Mouse (Mus musculus): ENCODE measurements around the gene Prim1. TPM values are rescaled to one million over a fixed set of nuclear protein-coding genes. Genes with fewer than 3 reads are reported as not detected.
A peak's percentile ranks its signal among the peaks of the same experiment; 100 is the strongest.
"Not testable (repeated sequence)": the region's sequence is repeated elsewhere in the genome, so short reads cannot be mapped to it uniquely, and the experiment has no call there.

Gene Prim1
- polyA plus RNA-seq, 1 experiment from 2014 or later: 50.5 TPM

DNA sequence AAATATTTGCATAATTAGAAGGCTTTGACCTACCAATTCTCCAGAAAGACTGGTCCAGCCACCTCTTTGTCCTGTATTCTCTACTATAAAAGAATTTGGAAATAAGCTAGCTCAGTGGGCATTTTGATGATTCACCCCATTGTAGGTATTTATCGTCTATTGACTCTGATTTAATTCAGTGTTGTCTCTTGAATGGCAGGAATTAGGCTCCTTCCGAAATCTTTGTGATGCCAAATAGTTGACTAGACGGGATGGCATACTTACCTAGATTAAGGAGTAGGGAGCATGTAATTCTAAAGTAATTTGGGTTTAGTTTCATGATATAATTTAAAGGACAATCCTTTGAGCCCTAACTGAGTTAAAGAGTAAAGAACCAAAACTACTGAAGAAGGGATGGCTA, 23.0 kb downstream of the Prim1 start:
- no peaks in the 10 kb centered on the region for H3K9me3 ChIP-seq
- 81% methylated on average over 3 of the region's 3 CpGs for WGBS
- peaks cover 52% of the 10 kb centered on the region for H3K36me3 ChIP-seq
- peak overlapping the region; percentile 60 for H3K9ac ChIP-seq
- peak overlapping the region; percentile 68; the same call in 1 of the 2 replicates for H3K4me3 ChIP-seq
- H3K27ac ChIP-seq (replicated peaks): no peak overlapping the region
- no peaks in the 10 kb centered on the region for H3K27me3 ChIP-seq (replicated peaks)
- peak overlapping the region; percentile 75 for H3K4me2 ChIP-seq
- no peak for ATAC-seq (ENCODE audit: extremely low read depth, insufficient number of reproducible peaks, low FRiP score, low TSS enrichment)
- H3K4me1 ChIP-seq: peaks cover 68% of the 10 kb centered on the region

- 0 out of 2 replicates have a peak overlapping the region, but pooled peaks have one; percentile 68 for H3K4me3 ChIP-seq
- peaks cover 64% of the 10 kb centered on the region for H3K36me3 ChIP-seq
- H3K27ac ChIP-seq (replicated peaks): peak overlapping the region; percentile 18; the same call in 1 of the 2 replicates
- peaks cover 80% of the 10 kb centered on the region for H3K4me1 ChIP-seq
- H3K9ac ChIP-seq: peak overlapping the region; percentile 60
- H3K4me2 ChIP-seq: peak overlapping the region; percentile 75
- ATAC-seq (ENCODE audit: extremely low read depth, insufficient number of reproducible peaks, low FRiP score, low TSS enrichment): no peak
- H3K9me3 ChIP-seq: no peaks in the 10 kb centered on the region
- no peaks in the 10 kb centered on the region for H3K27me3 ChIP-seq (replicated peaks)
- WGBS: 37% methylated on average over 5 of the region's 5 CpGs
Measured at GRCm38 (mm10) chr10:128039167-128039566, 24.2 kb downstream of the Prim1 start.

DNA sequence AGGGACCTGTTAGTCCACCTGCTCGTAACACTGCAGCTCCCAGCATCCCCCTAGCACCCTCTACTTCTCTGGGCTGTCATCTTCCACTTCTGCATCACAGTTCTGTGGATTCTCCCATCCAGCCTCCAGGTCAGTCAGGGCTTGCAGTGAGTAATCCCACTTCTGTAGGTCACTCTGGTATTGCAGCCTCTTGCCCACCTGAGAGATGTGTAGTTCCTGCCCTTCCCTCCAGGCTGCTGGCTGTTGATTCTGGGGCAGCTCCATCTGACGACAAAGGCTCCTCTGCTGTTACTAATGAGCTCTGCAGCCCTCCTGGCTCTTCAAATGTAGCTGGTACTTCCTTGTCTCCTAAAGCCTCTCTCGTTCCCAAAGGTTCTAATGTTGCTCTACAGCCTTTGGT, 24.9 kb downstream of the Prim1 start:
- H3K27me3 ChIP-seq (replicated peaks): no peaks in the 10 kb centered on the region
- no peak for ATAC-seq (ENCODE audit: extremely low read depth, insufficient number of reproducible peaks, low FRiP score, low TSS enrichment)
- H3K27ac ChIP-seq (replicated peaks): no peak overlapping the region
- peaks cover 83% of the 10 kb centered on the region for H3K4me1 ChIP-seq
- peak overlapping the region; percentile 60 for H3K9ac ChIP-seq
- H3K36me3 ChIP-seq: peaks cover 71% of the 10 kb centered on the region
- H3K4me2 ChIP-seq: no peak overlapping the region
- H3K9me3 ChIP-seq: no peaks in the 10 kb centered on the region
- no peak overlapping the region for H3K4me3 ChIP-seq
- 56% methylated on average over 3 of the region's 3 CpGs for WGBS

- ATAC-seq (ENCODE audit: extremely low read depth, insufficient number of reproducible peaks, low FRiP score, low TSS enrichment): no peak
- Histone ChIP-seq H3K36me3 (peaks cover 76% of the 10 kb centered on the region), H3K9ac (0 out of 2 replicates have a peak overlapping the region, but pooled peaks have one; percentile 56), H3K27ac (replicated peaks) (0 out of 2 replicates have a peak overlapping the region, but pooled peaks have one; percentile 10), H3K9me3 (no peaks in the 10 kb centered on the region), H3K4me1 (peaks cover 86% of the 10 kb centered on the region), H3K27me3 (replicated peaks) (no peaks in the 10 kb centered on the region), H3K4me3 (no peak overlapping the region), H3K4me2 (no peak overlapping the region)
- WGBS: 78% methylated on average over 5 of the region's 5 CpGs
Measured at GRCm38 (mm10) chr10:128040293-128040692, 25.3 kb downstream of the Prim1 start.

DNA sequence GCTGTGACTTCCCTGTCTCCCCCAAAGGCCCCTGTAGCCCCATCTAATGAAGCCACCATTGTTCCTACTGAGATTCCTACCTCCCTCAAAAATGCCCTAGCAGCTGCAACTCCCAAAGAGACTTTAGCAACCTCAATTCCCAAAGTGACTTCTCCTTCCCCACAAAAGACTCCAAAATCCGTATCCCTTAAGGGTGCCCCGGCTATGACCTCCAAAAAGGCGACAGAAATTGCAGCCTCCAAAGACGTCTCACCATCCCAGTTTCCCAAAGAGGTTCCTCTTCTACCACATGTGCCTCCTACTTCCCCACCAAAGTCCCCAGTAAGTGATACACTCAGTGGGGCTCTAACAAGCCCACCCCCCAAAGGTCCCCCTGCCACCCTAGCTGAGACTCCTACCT, 26.7 kb downstream of the Prim1 start:
- no peak for ATAC-seq (ENCODE audit: extremely low read depth, insufficient number of reproducible peaks, low FRiP score, low TSS enrichment)
- Histone ChIP-seq H3K27me3 (replicated peaks) (no peaks in the 10 kb centered on the region), H3K4me2 (no peak overlapping the region), H3K9me3 (no peaks in the 10 kb centered on the region), H3K9ac (peak overlapping the region; percentile 68), H3K4me1 (peaks cover 88% of the 10 kb centered on the region), H3K27ac (replicated peaks) (no peak overlapping the region), H3K4me3 (no peak overlapping the region), H3K36me3 (peaks cover 89% of the 10 kb centered on the region)
- WGBS: 67% methylated on average over 4 of the region's 4 CpGs

DNA sequence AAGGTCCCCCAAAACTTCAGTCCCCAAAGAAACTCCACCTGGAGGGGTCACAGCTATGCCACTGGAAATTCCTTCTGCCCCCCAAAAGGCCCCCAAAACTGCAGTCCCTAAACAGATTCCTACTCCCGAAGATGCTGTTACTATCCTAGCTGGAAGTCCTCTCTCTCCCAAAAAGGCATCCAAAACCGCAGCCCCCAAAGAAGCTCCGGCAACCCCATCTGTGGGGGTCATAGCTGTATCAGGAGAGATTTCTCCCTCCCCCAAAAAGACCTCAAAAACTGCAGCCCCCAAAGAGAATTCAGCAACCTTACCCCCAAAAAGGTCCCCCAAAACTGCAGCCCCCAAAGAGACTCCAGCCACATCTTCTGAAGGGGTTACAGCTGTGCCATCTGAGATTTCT, 27.5 kb downstream of the Prim1 start:
- peaks cover 97% of the 10 kb centered on the region for H3K36me3 ChIP-seq
- no peak overlapping the region for H3K4me3 ChIP-seq
- peak overlapping the region; percentile 68 for H3K9ac ChIP-seq
- peaks cover 80% of the 10 kb centered on the region for H3K4me1 ChIP-seq
- H3K4me2 ChIP-seq: no peak overlapping the region
- H3K9me3 ChIP-seq: no peaks in the 10 kb centered on the region
- WGBS: 84% methylated on average over 3 of the region's 3 CpGs
- peak overlapping the region; percentile 73; the same call in 1 of the 2 replicates for H3K27ac ChIP-seq (replicated peaks)
- no peaks in the 10 kb centered on the region for H3K27me3 ChIP-seq (replicated peaks)
- ATAC-seq (ENCODE audit: extremely low read depth, insufficient number of reproducible peaks, low FRiP score, low TSS enrichment): no peak

DNA sequence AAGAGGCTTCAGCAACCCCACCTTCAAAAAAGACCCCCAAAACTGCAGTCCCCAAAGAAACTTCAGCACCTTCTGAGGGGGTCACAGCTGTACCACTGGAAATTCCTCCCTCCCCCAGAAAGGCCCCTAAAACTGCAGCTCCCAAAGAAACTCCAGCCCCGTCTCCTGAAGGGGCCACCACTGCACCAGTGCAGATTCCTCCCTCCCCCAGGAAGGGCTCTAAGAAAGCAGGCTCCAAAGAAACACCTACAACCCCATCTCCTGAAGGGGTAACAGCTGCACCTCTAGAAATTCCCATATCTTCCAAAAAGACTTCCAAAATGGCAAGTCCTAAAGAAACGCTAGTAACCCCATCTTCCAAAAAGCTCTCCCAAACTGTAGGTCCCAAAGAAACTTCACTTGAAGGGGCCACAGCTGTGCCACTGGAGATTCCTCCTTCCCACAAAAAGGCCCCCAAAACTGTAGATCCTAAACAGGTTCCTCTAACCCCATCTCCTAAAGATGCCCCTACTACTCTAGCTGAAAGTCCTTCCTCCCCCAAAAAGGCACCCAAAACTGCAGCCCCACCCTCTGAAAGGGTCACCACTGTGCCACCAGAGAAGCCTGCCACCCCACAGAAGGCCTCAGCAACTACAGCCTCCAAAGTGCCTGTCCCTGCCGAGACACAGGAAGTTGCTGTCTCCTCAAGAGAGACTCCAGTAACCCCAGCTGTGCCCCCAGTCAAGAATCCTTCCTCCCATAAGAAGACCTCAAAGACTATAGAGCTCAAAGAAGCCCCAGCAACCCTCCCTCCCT, 28.3 kb downstream of the Prim1 start:
- Histone ChIP-seq H3K27me3 (replicated peaks) (no peaks in the 10 kb centered on the region), H3K9ac (peak overlapping the region; percentile 68), H3K4me1 (peaks cover 72% of the 10 kb centered on the region), H3K9me3 (no peaks in the 10 kb centered on the region), H3K4me3 (no peak overlapping the region), H3K27ac (replicated peaks) (peak overlapping the region; percentile 73), H3K36me3 (peaks cover 99% of the 10 kb centered on the region), H3K4me2 (peak overlapping the region; percentile 40)
- ATAC-seq (ENCODE audit: extremely low read depth, insufficient number of reproducible peaks, low FRiP score, low TSS enrichment): no peak
- WGBS: 48% methylated on average over 3 of the region's 3 CpGs

DNA sequence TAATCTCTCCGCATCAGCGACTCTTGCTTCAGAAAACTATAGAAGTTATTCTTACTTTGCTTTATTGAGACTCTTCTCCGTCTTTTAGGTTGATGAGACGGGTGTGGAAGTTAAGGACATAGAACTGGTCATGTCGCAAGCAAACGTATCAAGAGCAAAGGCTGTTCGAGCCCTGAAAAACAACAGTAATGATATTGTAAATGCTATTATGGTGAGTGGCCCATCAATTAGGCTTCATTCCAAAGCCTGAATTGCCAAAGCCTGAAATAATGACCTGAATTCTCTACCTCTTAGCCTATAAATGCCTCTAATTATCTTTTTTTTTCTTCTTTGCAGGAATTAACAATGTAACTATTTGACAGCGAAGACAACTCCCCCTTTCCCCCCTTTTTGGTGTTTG, 33.2 kb downstream of the Prim1 start:
- 92% methylated on average over 8 of the region's 8 CpGs for WGBS
- H3K4me2 ChIP-seq: no peak overlapping the region
- H3K27ac ChIP-seq (replicated peaks): no peak overlapping the region
- H3K9me3 ChIP-seq: no peaks in the 10 kb centered on the region
- H3K9ac ChIP-seq: no peak overlapping the region
- ATAC-seq (ENCODE audit: extremely low read depth, insufficient number of reproducible peaks, low FRiP score, low TSS enrichment): no peak
- H3K4me1 ChIP-seq: peaks cover 23% of the 10 kb centered on the region
- no peak overlapping the region for H3K4me3 ChIP-seq
- H3K36me3 ChIP-seq: peaks cover 90% of the 10 kb centered on the region
- H3K27me3 ChIP-seq (replicated peaks): no peaks in the 10 kb centered on the region

DNA sequence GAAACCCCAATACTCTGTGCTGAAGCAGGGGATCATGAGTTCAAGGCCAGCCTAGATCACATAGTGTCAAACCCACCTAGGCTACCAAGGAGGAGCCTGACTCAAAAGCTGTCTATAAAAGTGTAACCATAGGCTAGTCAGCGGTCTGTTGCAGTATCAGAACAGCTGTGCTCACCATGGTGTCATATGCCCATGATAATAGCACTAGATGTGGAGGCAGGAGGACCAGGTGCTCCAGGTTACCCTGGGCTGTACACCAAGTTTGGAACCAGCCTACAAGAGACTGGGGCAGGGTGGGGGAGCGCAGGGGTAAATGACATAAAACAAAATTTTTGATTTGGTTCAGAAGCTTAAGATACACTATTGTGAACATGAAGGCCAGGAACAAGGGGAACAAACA, 34.8 kb downstream of the Prim1 start:
- Histone ChIP-seq H3K4me2 (no peak overlapping the region), H3K9ac (no peak overlapping the region), H3K4me3 (no peak overlapping the region), H3K36me3 (peaks cover 74% of the 10 kb centered on the region), H3K27me3 (replicated peaks) (no peaks in the 10 kb centered on the region), H3K9me3 (no peaks in the 10 kb centered on the region), H3K27ac (replicated peaks) (no peak overlapping the region), H3K4me1 (peaks cover 7% of the 10 kb centered on the region)
- 93% methylated on average over 2 of the region's 2 CpGs for WGBS
- no peak for ATAC-seq (ENCODE audit: extremely low read depth, insufficient number of reproducible peaks, low FRiP score, low TSS enrichment)

DNA sequence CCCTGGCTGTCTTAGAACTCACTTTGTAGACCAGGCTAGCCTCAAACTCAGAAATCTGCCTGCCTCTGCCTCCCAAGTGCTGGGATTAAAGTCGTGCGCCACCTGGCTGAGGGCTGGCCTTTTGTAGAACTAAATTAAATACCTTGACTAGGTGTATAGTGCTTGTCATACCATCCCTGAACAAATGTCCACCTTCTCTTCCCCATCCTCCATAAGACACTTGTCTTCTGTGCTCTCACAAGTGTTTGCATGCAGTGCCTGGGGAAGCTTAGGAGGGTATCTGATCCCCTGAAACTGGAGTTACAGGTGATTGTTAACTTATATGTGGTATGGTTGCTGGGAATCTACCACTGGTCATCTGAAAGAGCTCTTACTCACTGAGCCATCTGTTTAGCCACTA, 35.4 kb downstream of the Prim1 start:
- H3K4me2 ChIP-seq: no peak overlapping the region
- ATAC-seq (ENCODE audit: extremely low read depth, insufficient number of reproducible peaks, low FRiP score, low TSS enrichment): no peak
- no peaks in the 10 kb centered on the region for H3K27me3 ChIP-seq (replicated peaks)
- H3K9me3 ChIP-seq: no peaks in the 10 kb centered on the region
- peaks cover under 1% of the 10 kb centered on the region for H3K4me1 ChIP-seq
- peaks cover 68% of the 10 kb centered on the region for H3K36me3 ChIP-seq
- H3K4me3 ChIP-seq: no peak overlapping the region
- H3K27ac ChIP-seq (replicated peaks): no peak overlapping the region
- 90% methylated on average over 2 of the region's 2 CpGs for WGBS
- no peak overlapping the region for H3K9ac ChIP-seq

GRCm38 (mm10) chr10:128051589-128051988, 36.6 kb downstream of the Prim1 start:
- no peak for ATAC-seq (ENCODE audit: extremely low read depth, insufficient number of reproducible peaks, low FRiP score, low TSS enrichment)
- no peaks in the 10 kb centered on the region for H3K4me1 ChIP-seq
- no peak overlapping the region for H3K9ac ChIP-seq
- H3K4me2 ChIP-seq: no peak overlapping the region
- H3K4me3 ChIP-seq: no peak overlapping the region
- WGBS: 96% methylated on average over 5 of the region's 5 CpGs
- H3K36me3 ChIP-seq: peaks cover 56% of the 10 kb centered on the region
- H3K9me3 ChIP-seq: no peaks in the 10 kb centered on the region
- H3K27ac ChIP-seq (replicated peaks): no peak overlapping the region
- H3K27me3 ChIP-seq (replicated peaks): no peaks in the 10 kb centered on the region

DNA sequence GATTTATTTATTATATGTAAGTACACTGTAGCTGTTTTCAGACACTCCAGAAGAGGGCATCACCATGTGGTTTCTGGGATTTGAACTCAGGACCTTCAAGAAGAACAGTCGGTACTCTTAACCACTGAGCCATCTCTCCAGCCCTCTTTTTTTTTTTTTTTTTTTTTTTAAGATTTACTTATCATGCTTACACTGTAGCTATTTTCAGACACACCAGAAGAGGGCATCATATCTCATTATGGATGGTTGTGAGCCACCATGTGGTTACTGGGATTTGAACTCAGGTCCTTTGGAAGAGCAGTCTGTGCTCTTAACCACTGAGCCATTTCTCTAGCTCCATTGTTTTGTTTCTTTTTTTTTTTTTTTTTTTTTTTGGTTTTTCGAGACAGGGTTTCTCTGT, 37.2 kb downstream of the Prim1 start:
- WGBS: 92% methylated on average over 1 of the region's 2 CpGs
- not testable (repeated sequence) for H3K27ac ChIP-seq (replicated peaks); H3K27me3 ChIP-seq (replicated peaks); H3K9me3 ChIP-seq; H3K4me1 ChIP-seq; H3K4me3 ChIP-seq; ATAC-seq (ENCODE audit: extremely low read depth, insufficient number of reproducible peaks, low FRiP score, low TSS enrichment); H3K9ac ChIP-seq; H3K4me2 ChIP-seq
- peaks cover 50% of the 10 kb centered on the region for H3K36me3 ChIP-seq
